Mouse (Mus musculus): ENCODE data around the gene Eps8l2.

- TF ChIP-seq CTCF (IDR thresholded peaks at IDR 0.05; ENCODE audit: control insufficient read depth, insufficient read depth, insufficient read length) (no peak), CEBPB (IDR thresholded peaks at IDR 0.05; ENCODE audit: low read depth) (no peak), MAX (IDR thresholded peaks at IDR 0.05) (no peak), MYOD1 (IDR thresholded peaks at IDR 0.05; ENCODE audit: control insufficient read depth, insufficient read length, low read depth) (no peak), MYOG (IDR thresholded peaks at IDR 0.05; ENCODE audit: control insufficient read depth, extremely low read depth, insufficient read length) (no peak)
Observed at GRCm38 (mm10) chr7:141364349-141365048, 25.8 kb downstream of the Eps8l2 start.

Measured in C2C12 (cell line).